Comparison of ENCODE assay signal across 8 mouse cellular contexts in genomic region chr1:50926374-50927060, GRCm38 (mm10). TPM values are rescaled to one million over a fixed set of nuclear protein-coding genes. Genes with fewer than 3 reads are reported as not detected.
DNase-seq lines count a peak whose midpoint lies in the region; ATAC-seq and TF ChIP-seq lines count a peak whose summit lies in the region.

No protein-coding gene starts in this region.

- no peak for TF ChIP-seq POLR2A in heart, adult 2 months (IDR thresholded peaks at IDR 0.05; ENCODE audit: insufficient read depth, low read depth, low read length)
- TF ChIP-seq POLR2A in ES-Bruce4 (IDR thresholded peaks at IDR 0.05; ENCODE audit: insufficient read depth, low read length): no peak

- WGBS in heart, adult 2 months: 2% methylated on average over 23 of the region's 23 CpGs
- WGBS in embryonic facial prominence, embryonic 11.5 days: under 1% methylated on average over 23 of the region's 23 CpGs
- 2% methylated on average over 23 of the region's 23 CpGs for WGBS in hindbrain, embryonic 11.5 days
- WGBS in liver, embryonic 11.5 days: 4% methylated on average over 23 of the region's 23 CpGs

- TF ChIP-seq CTCF in heart, adult 2 months (IDR thresholded peaks at IDR 0.05): no peak
- TF ChIP-seq CTCF in ES-Bruce4 (IDR thresholded peaks at IDR 0.05; ENCODE audit: low read depth, low read length): no peak

- peaks cover 2% of the 10 kb centered on the region; the same call in 1 of the 2 replicates for H3K4me1 ChIP-seq in heart, adult 2 months (ENCODE audit: control insufficient read depth, insufficient read depth, low read length)
- no peaks in the 10 kb centered on the region for H3K4me1 ChIP-seq in ES-Bruce4 (ENCODE audit: control insufficient read depth, insufficient read depth, low read length)
- H3K4me1 ChIP-seq in embryonic facial prominence, embryonic 11.5 days (ENCODE audit: control insufficient read depth, insufficient read depth, low read length): no peaks in the 10 kb centered on the region
- H3K4me1 ChIP-seq in hindbrain, embryonic 11.5 days (replicated peaks; ENCODE audit: control insufficient read depth, insufficient read depth, low read length): no peaks in the 10 kb centered on the region
- H3K4me1 ChIP-seq in liver, embryonic 11.5 days (replicated peaks; ENCODE audit: control insufficient read depth, insufficient read depth, low read length): no peaks in the 10 kb centered on the region

- no peaks in the 10 kb centered on the region for H3K79me2 ChIP-seq in heart, adult 2 months (replicated peaks; ENCODE audit: control insufficient read depth, insufficient read depth, low read length)

- peaks cover 9% of the 10 kb centered on the region for H3K27me3 ChIP-seq in heart, adult 2 months (ENCODE audit: control insufficient read depth, insufficient read depth, low read length)
- H3K27me3 ChIP-seq in ES-Bruce4 (ENCODE audit: control insufficient read depth, insufficient read depth, low read length, poor library complexity, severe bottlenecking): peaks cover 5% of the 10 kb centered on the region
- H3K27me3 ChIP-seq in embryonic facial prominence, embryonic 11.5 days (ENCODE audit: control insufficient read depth, insufficient read depth, low read length): peaks cover 5% of the 10 kb centered on the region
- H3K27me3 ChIP-seq in hindbrain, embryonic 11.5 days (ENCODE audit: control insufficient read depth, insufficient read depth, low read length): peaks cover 7% of the 10 kb centered on the region
- peaks cover 40% of the 10 kb centered on the region for H3K27me3 ChIP-seq in liver, embryonic 11.5 days (replicated peaks; ENCODE audit: control insufficient read depth, insufficient read depth, low read length)

- H3K27ac ChIP-seq in heart, adult 2 months: no peak overlapping the region
- no peak overlapping the region for H3K27ac ChIP-seq in ES-Bruce4 (ENCODE audit: insufficient read depth, low read length)
- H3K27ac ChIP-seq in embryonic facial prominence, embryonic 11.5 days (replicated peaks; ENCODE audit: low read depth, low read length): no peak overlapping the region
- peak overlapping the region; percentile 79 for H3K27ac ChIP-seq in hindbrain, embryonic 11.5 days (ENCODE audit: low read depth, low read length)
- no peak overlapping the region for H3K27ac ChIP-seq in liver, embryonic 11.5 days (ENCODE audit: low read depth, low read length)

- DNase-seq in heart, adult 2 months: peak in 1 of 2 experiments; percentile 17
- DNase-seq in heart, adult 11 months: no peak
- DNase-seq in embryonic facial prominence, embryonic 11.5 days (ENCODE audit: low spot score): peak; percentile 32
- DNase-seq in hindbrain, embryonic 11.5 days (ENCODE audit: low spot score): peak; percentile 63
- DNase-seq in liver, embryonic 11.5 days (ENCODE audit: low spot score): peak; percentile 39
- DNase-seq in right cerebral cortex, postnatal 4 days: peak; percentile 35
- DNase-seq in thymus, postnatal 14 days: no peak

- H3K4me3 ChIP-seq in heart, adult 2 months: peak overlapping the region; percentile 48
- peak overlapping the region; percentile 87 for H3K4me3 ChIP-seq in ES-Bruce4 (ENCODE audit: low read depth, low read length)
- H3K4me3 ChIP-seq in embryonic facial prominence, embryonic 11.5 days (ENCODE audit: low read depth, low read length): peak overlapping the region; percentile 59
- H3K4me3 ChIP-seq in hindbrain, embryonic 11.5 days (ENCODE audit: low read depth, low read length): peak overlapping the region; percentile 68
- H3K4me3 ChIP-seq in liver, embryonic 11.5 days (ENCODE audit: low read depth, low read length): peak overlapping the region; percentile 55

- no peak for TF ChIP-seq EP300 in heart, adult 2 months (IDR thresholded peaks at IDR 0.05; ENCODE audit: insufficient read depth, low read depth, low read length)
- TF ChIP-seq EP300 in ES-Bruce4 (IDR thresholded peaks at IDR 0.05; ENCODE audit: insufficient read depth, low read depth, low read length): no peak

- peak; percentile 55 for ATAC-seq in embryonic facial prominence, embryonic 11.5 days (replicated peaks; ENCODE audit: insufficient number of reproducible peaks, low FRiP score, low TSS enrichment, low read depth)
- ATAC-seq in hindbrain, embryonic 11.5 days (ENCODE audit: low FRiP score): peak; percentile 71
- peak; percentile 37 for ATAC-seq in liver, embryonic 11.5 days (replicated peaks; ENCODE audit: low FRiP score)

- intact Hi-C loops in heart, adult 2 months (cut with DNase I): no loop called here

- no peaks in the 10 kb centered on the region for H3K36me3 ChIP-seq in heart, adult 2 months (ENCODE audit: control insufficient read depth, insufficient read depth, low read length)
- no peaks in the 10 kb centered on the region for H3K36me3 ChIP-seq in ES-Bruce4 (ENCODE audit: control insufficient read depth, insufficient read depth, low read length, poor library complexity, severe bottlenecking)
- H3K36me3 ChIP-seq in embryonic facial prominence, embryonic 11.5 days (replicated peaks; ENCODE audit: control insufficient read depth, insufficient read depth, low read depth, low read length): no peaks in the 10 kb centered on the region
- no peaks in the 10 kb centered on the region for H3K36me3 ChIP-seq in hindbrain, embryonic 11.5 days (ENCODE audit: control insufficient read depth, insufficient read depth, low read length)
- H3K36me3 ChIP-seq in liver, embryonic 11.5 days (ENCODE audit: control insufficient read depth, insufficient read depth, low read length): no peaks in the 10 kb centered on the region

- peak overlapping the region; percentile 8 for H3K9ac ChIP-seq in heart, adult 2 months (ENCODE audit: low read depth, low read length)
- peak overlapping the region; percentile 44 for H3K9ac ChIP-seq in ES-Bruce4 (ENCODE audit: low read depth, poor library complexity, severe bottlenecking)
- peak overlapping the region; percentile 51 for H3K9ac ChIP-seq in embryonic facial prominence, embryonic 11.5 days (replicated peaks; ENCODE audit: low read length)
- peak overlapping the region; percentile 73 for H3K9ac ChIP-seq in hindbrain, embryonic 11.5 days (ENCODE audit: low read depth, low read length)
- H3K9ac ChIP-seq in liver, embryonic 11.5 days (ENCODE audit: low read depth, low read length): no peak overlapping the region

- H3K9me3 ChIP-seq in ES-Bruce4 (replicated peaks; ENCODE audit: control insufficient read depth, insufficient read depth, low read length, poor library complexity, severe bottlenecking): no peaks in the 10 kb centered on the region
- H3K9me3 ChIP-seq in embryonic facial prominence, embryonic 11.5 days (replicated peaks; ENCODE audit: control insufficient read depth, low read length): no peaks in the 10 kb centered on the region
- no peaks in the 10 kb centered on the region for H3K9me3 ChIP-seq in hindbrain, embryonic 11.5 days (ENCODE audit: control insufficient read depth, low read length)
- H3K9me3 ChIP-seq in liver, embryonic 11.5 days (ENCODE audit: control insufficient read depth, low read length): no peaks in the 10 kb centered on the region

- H3K4me2 ChIP-seq in embryonic facial prominence, embryonic 11.5 days (ENCODE audit: low read depth, low read length): peak overlapping the region; percentile 99
- peak overlapping the region; percentile 95 for H3K4me2 ChIP-seq in hindbrain, embryonic 11.5 days (replicated peaks; ENCODE audit: low read depth, low read length)
- peak overlapping the region; percentile 90 for H3K4me2 ChIP-seq in liver, embryonic 11.5 days

RNA-seq across cellular contexts. Expression of gene Tmeff2, which starts 26.1 kb away (rescaled TPM):
- under 1 TPM; 0.34 to 0.52 TPM for total RNA-seq in heart, adult 2 months (2021)
- polyA plus RNA-seq in heart, adult 2 months (2012; rRNA removed): 0.68 and 0.70 TPM in 2 replicates
- polyA plus RNA-seq in ES-Bruce4 (2011; ENCODE audit: insufficient read depth, insufficient read length, low read depth, missing spikeins): 0.20 and 0.31 TPM in 2 replicates
- 8.6 and 10.1 TPM in 2 replicates for polyA plus RNA-seq in embryonic facial prominence, embryonic 11.5 days (2014; fragmentation: Nextera tagmentation; extraction: Ambion mirVana)
- 16.8 and 19.7 TPM in 2 replicates for polyA plus RNA-seq in hindbrain, embryonic 11.5 days (2014; fragmentation: Nextera tagmentation; extraction: Ambion mirVana)
- polyA plus RNA-seq in liver, embryonic 11.5 days (2014; fragmentation: Nextera tagmentation; extraction: Ambion mirVana): 1.1 and 1.5 TPM in 2 replicates

Comparison
In these comparisons a context has a peak if more than half of its experiments do, and no peak if none do; other contexts are left out.
1. DNase-seq: peak in embryonic facial prominence, embryonic 11.5 days (single experiment), hindbrain, embryonic 11.5 days (single experiment), liver, embryonic 11.5 days (single experiment) and right cerebral cortex, postnatal 4 days (single experiment); none in heart, adult 11 months (single experiment) and thymus, postnatal 14 days (single experiment).
2. Peak in every context shown above with its lines, with median percentiles within 50 percentile points of each other: H3K4me3 ChIP-seq, ATAC-seq and H3K4me2 ChIP-seq.